Mouse (Mus musculus) heart, embryonic 14.5 days (tissue): Measurements from ENCODE around the gene Klhl2. TPM values are rescaled to one million over a fixed set of nuclear protein-coding genes. Genes with fewer than 3 reads are reported as not detected.

Experiments used
- ATAC-seq: fragments of 200-750 bp; cut with Nextera tagmentation; 2 replicates; pipeline ENCODE4 v1.8.0; 2017; ENCODE audit warnings: low read depth, moderate TSS enrichment; ENCODE audit not compliant: insufficient number of reproducible peaks, insufficient read depth, low FRiP score
- H3K27ac ChIP-seq, 2 experiments: fragments of 200-500 bp in 1 of 2; fragments of 300-500 bp in 1 of 2; sonication (generic) in 1 of 2; replicated peaks in 1 of 2; 2 replicates each; pipeline ENCODE4 v1.5.1; 2012 to 2014; ENCODE audit warnings: low read depth in 2 of 2, low read length in 2 of 2, control low read depth in 1 of 2, mild to moderate bottlenecking in 1 of 2, mixed read lengths in 1 of 2; ENCODE audit not compliant: control insufficient read depth in 1 of 2, insufficient read depth in 1 of 2
- H3K27me3 ChIP-seq: fragments of 300-500 bp; sonication (generic); 2 replicates; pipeline ENCODE4 v1.6.1; 2014; ENCODE audit warnings: mild to moderate bottlenecking, low read length, control low read depth; ENCODE audit not compliant: control insufficient read depth, insufficient read depth
- H3K36me3 ChIP-seq: fragments of 300-500 bp; sonication (generic); 2 replicates; pipeline ENCODE4 v1.6.1; 2014; ENCODE audit warnings: mild to moderate bottlenecking, control low read depth, low read length, mixed read lengths; ENCODE audit not compliant: control insufficient read depth, insufficient read depth
- H3K4me1 ChIP-seq, 2 experiments: fragments of 200-500 bp in 1 of 2; fragments of 300-500 bp in 1 of 2; sonication (generic) in 1 of 2; 2 replicates each; pipeline ENCODE4 v1.6.1; 2012 to 2014; ENCODE audit warnings: low read length in 2 of 2, control low read depth in 1 of 2, mixed read lengths in 1 of 2; ENCODE audit not compliant: control insufficient read depth in 2 of 2, insufficient read depth in 2 of 2
- H3K4me2 ChIP-seq: fragments of 300-500 bp; sonication (generic); 2 replicates; pipeline ENCODE4 v1.6.1; 2014; ENCODE audit warnings: mild to moderate bottlenecking, low read length
- H3K4me3 ChIP-seq, 2 experiments: fragments of 200-500 bp in 1 of 2; fragments of 300-500 bp in 1 of 2; sonication (generic) in 1 of 2; 2 replicates each; pipeline ENCODE4 v1.5.1; 2012 to 2014; ENCODE audit warnings: low read length in 2 of 2, mild to moderate bottlenecking in 2 of 2, control low read depth in 1 of 2, low read depth in 1 of 2, moderate library complexity in 1 of 2; ENCODE audit not compliant: control insufficient read depth in 1 of 2, insufficient read depth in 1 of 2
- H3K9ac ChIP-seq: fragments of 300-500 bp; sonication (generic); 2 replicates; pipeline ENCODE4 v1.6.1; 2014; ENCODE audit warnings: mild to moderate bottlenecking, low read length
- H3K9me3 ChIP-seq: fragments of 300-500 bp; sonication (generic); 2 replicates; pipeline ENCODE4 v1.6.1; 2016; ENCODE audit warnings: low read length, control low read depth; ENCODE audit not compliant: control insufficient read depth
- WGBS: fragments of 180-500 bp; shearing (Covaris S2); extraction: QIAGEN DNeasy Blood & Tissue Kit; methylation state at CpG from one replicate; pipeline ENCODE4 v1.1.7; 2014; 5-methylcytosine and 5-hydroxymethylcytosine counted together
- polyA plus RNA-seq: library from polyadenylated mRNA; unstranded; fragments of >200 nt; fragmentation: Nextera tagmentation; extraction: Ambion mirVana; gene quantifications from 2 replicates; pipeline ENCODE4 v1.2.1, GENCODE M21; 2014

The Klhl2 gene
- polyA plus RNA-seq, 1 experiment from 2014 or later, result 13.9 TPM

GRCm38 (mm10) chr8:64849091-64849896, 523 bp downstream of the Klhl2 start:
- H3K9ac ChIP-seq, result peak overlapping the region; percentile 74
- no peaks in the 10 kb centered on the region for H3K9me3 ChIP-seq
- peak overlapping the region; percentile 63 to 69 for H3K4me3 ChIP-seq
- H3K27me3 ChIP-seq, result no peaks in the 10 kb centered on the region
- H3K4me1 ChIP-seq, result peaks cover 8 to 19% of the 10 kb centered on the region in 2 experiments; a peak in 2 of 4 replicates
- H3K36me3 ChIP-seq, result no peaks in the 10 kb centered on the region
- peak overlapping the region; percentile 94 for H3K4me2 ChIP-seq
- under 1% methylated on average over 64 of the region's 100 CpGs for WGBS
- peak; percentile 79 for ATAC-seq
- peak overlapping the region in 1 of 2 experiments; percentile 2; a peak in 2 of 4 replicates for H3K27ac ChIP-seq

GRCm38 (mm10) chr8:64848245-64848785, 1.5 kb downstream of the Klhl2 start:
- Histone ChIP-seq H3K27ac (no peak overlapping the region), H3K27me3 (no peaks in the 10 kb centered on the region), H3K9me3 (no peaks in the 10 kb centered on the region), H3K4me3 (peak overlapping the region in 1 of 2 experiments; percentile 63; a peak in 2 of 4 replicates), H3K36me3 (no peaks in the 10 kb centered on the region), H3K4me1 (peaks cover 8 to 25% of the 10 kb centered on the region in 2 experiments; a peak in 2 of 4 replicates), H3K9ac (no peak overlapping the region), H3K4me2 (peak overlapping the region; percentile 94)
- 21% methylated on average over 8 of the region's 8 CpGs for WGBS
- no peak for ATAC-seq

- Histone ChIP-seq H3K4me2 (peak overlapping the region; percentile 94; the same call in 1 of the 2 replicates), H3K4me3 (no peak overlapping the region), H3K27ac (no peak overlapping the region), H3K9me3 (no peaks in the 10 kb centered on the region), H3K27me3 (no peaks in the 10 kb centered on the region), H3K36me3 (no peaks in the 10 kb centered on the region), H3K9ac (no peak overlapping the region), H3K4me1 (peaks cover 8 to 32% of the 10 kb centered on the region in 2 experiments)
- WGBS, result 22% methylated on average over 2 of the region's 2 CpGs
- ATAC-seq, result no peak
Observed at GRCm38 (mm10) chr8:64847650-64848049, 2.2 kb downstream of the Klhl2 start.

- H3K4me3 ChIP-seq, result no peak overlapping the region
- no peak overlapping the region for H3K27ac ChIP-seq
- no peaks in the 10 kb centered on the region for H3K9me3 ChIP-seq
- H3K4me2 ChIP-seq, result no peak overlapping the region
- H3K36me3 ChIP-seq, result no peaks in the 10 kb centered on the region
- peaks cover 8 to 36% of the 10 kb centered on the region in 2 experiments for H3K4me1 ChIP-seq
- H3K27me3 ChIP-seq, result no peaks in the 10 kb centered on the region
- 60% methylated on average over 2 of the region's 2 CpGs for WGBS
- ATAC-seq, result no peak
- no peak overlapping the region for H3K9ac ChIP-seq
Observed at GRCm38 (mm10) chr8:64847241-64847640, 2.6 kb downstream of the Klhl2 start.

GRCm38 (mm10) chr8:64845314-64845713, 4.5 kb downstream of the Klhl2 start:
- WGBS, result 71% methylated on average over 7 of the region's 7 CpGs
- Histone ChIP-seq H3K9me3 (no peaks in the 10 kb centered on the region), H3K27ac (no peak overlapping the region), H3K4me3 (no peak overlapping the region), H3K9ac (no peak overlapping the region), H3K27me3 (no peaks in the 10 kb centered on the region), H3K4me2 (no peak overlapping the region), H3K36me3 (no peaks in the 10 kb centered on the region), H3K4me1 (peaks cover 11 to 43% of the 10 kb centered on the region in 2 experiments)
- no peak for ATAC-seq

- Histone ChIP-seq H3K9me3 (no peaks in the 10 kb centered on the region), H3K27ac (no peak overlapping the region), H3K4me3 (no peak overlapping the region), H3K36me3 (no peaks in the 10 kb centered on the region), H3K9ac (no peak overlapping the region), H3K27me3 (no peaks in the 10 kb centered on the region), H3K4me1 (peaks cover 10 to 42% of the 10 kb centered on the region in 2 experiments), H3K4me2 (no peak overlapping the region)
- WGBS, result 78% methylated on average over 4 of the region's 4 CpGs
- ATAC-seq, result no peak
Observed at GRCm38 (mm10) chr8:64844043-64844481, 5.8 kb downstream of the Klhl2 start.

GRCm38 (mm10) chr8:64843168-64843567, 6.6 kb downstream of the Klhl2 start:
- no peaks in the 10 kb centered on the region for H3K27me3 ChIP-seq
- no peak overlapping the region for H3K9ac ChIP-seq
- no peaks in the 10 kb centered on the region for H3K36me3 ChIP-seq
- H3K27ac ChIP-seq, result no peak overlapping the region
- H3K4me3 ChIP-seq, result no peak overlapping the region
- ATAC-seq, result no peak
- H3K4me1 ChIP-seq, result peaks cover 10 to 34% of the 10 kb centered on the region in 2 experiments
- no peaks in the 10 kb centered on the region for H3K9me3 ChIP-seq
- 48% methylated on average over 3 of the region's 3 CpGs for WGBS
- H3K4me2 ChIP-seq, result no peak overlapping the region
